Mouse (Mus musculus) heart, adult 2 months (tissue): ENCODE results near the gene A930004D18Rik.

Experiments
- CTCF ChIP-seq: fragments of 200-600 bp; IDR thresholded peaks from 2 replicates; pipeline ENCODE4 v1.8.1; 2022; ENCODE audit warnings: antibody characterized with exemption, mild to moderate bottlenecking, moderate library complexity
- EP300 ChIP-seq: fragments of 200-500 bp; IDR thresholded peaks from 2 replicates; pipeline ENCODE4 v1.6.1; 2011; ENCODE audit warnings: low read depth, low read length, control low read depth; ENCODE audit not compliant: insufficient read depth

DNA sequence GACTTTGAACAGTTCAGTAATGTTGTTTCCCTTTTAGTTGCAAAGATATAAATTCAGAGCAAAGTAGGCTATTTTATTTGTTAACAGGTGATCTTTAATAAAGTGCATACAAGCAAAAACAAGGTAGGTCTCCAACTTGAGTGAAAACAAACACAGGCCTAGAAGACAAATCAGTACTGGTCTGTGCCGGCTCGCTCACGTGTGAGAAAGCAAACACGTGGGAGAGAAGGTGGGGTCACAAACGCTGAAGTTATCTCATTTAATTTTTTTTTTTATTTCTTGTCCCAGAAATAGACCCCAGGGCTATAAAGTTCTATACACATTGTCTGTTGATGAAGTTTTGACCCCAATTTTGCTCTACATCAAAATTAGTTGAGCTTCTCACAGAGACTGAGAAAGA is 12.4 kb downstream of the A930004D18Rik start:
- TF ChIP-seq CTCF (no peak), EP300 (no peak)
